ENCODE assay signal across 7 mouse cellular contexts in the genomic region with DNA sequence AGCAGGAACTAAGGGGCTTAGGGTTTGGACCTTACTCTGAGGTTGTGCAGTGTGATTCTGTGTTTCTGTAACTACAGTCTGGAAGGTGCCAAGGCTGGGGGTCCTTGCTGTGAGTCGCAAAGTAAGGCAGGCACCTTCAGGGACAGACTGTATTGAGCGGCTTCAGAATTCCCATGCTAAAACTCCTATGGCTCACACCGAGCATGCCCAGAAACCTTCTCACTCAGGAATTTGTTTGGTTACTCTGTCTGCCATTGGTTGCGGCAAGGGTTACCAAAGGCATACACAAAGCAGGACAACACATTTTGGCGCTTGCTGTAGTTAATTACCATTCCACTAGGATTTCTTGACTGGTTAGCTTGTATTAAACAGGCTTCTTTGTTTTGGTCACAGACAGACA. TPM values are rescaled to one million over a fixed set of nuclear protein-coding genes. Genes with fewer than 3 reads are reported as not detected.
DNase-seq lines count a peak whose midpoint lies in the region; ATAC-seq and TF ChIP-seq lines count a peak whose summit lies in the region.

No protein-coding gene starts in this region.

- H3K9me3 ChIP-seq in forebrain, embryonic 10.5 days, result no peaks in the 10 kb centered on the region
- no peaks in the 10 kb centered on the region for H3K9me3 ChIP-seq in stomach, postnatal 0 days (ENCODE audit: control insufficient read depth, low read length)

- no peak for DNase-seq in thymus, adult 2 months
- no peak for DNase-seq in thymus, postnatal 14 days
- DNase-seq in forebrain, embryonic 10.5 days (ENCODE audit: extremely low spot score, low spot score), result peak; percentile 48
- DNase-seq in liver, result peak; percentile 17
- no peak for DNase-seq in stomach, postnatal 0 days (ENCODE audit: low spot score)
- no peak for DNase-seq in left cerebral cortex, postnatal 25 days (ENCODE audit: low spot score in 2 of 2)
- no peak for DNase-seq in cerebellum, adult 8-10 months

- H3K4me1 ChIP-seq in thymus, adult 2 months (replicated peaks; ENCODE audit: control insufficient read depth, insufficient read depth, low read length), result peaks cover 53% of the 10 kb centered on the region
- peaks cover 71% of the 10 kb centered on the region for H3K4me1 ChIP-seq in forebrain, embryonic 10.5 days
- H3K4me1 ChIP-seq in stomach, postnatal 0 days (replicated peaks; ENCODE audit: control insufficient read depth, insufficient read depth), result peaks cover 16% of the 10 kb centered on the region

- no peak for TF ChIP-seq CTCF in thymus, adult 2 months (IDR thresholded peaks at IDR 0.05; ENCODE audit: borderline replicate concordance, control insufficient read depth, extremely low read depth, insufficient read depth, low read length, poor library complexity)
- TF ChIP-seq CTCF in stomach, postnatal 0 days (IDR thresholded peaks at IDR 0.05; ENCODE audit: low read depth), result 0 out of 2 replicates have a peak, but pooled peaks have one; percentile 9

- H3K27ac ChIP-seq in thymus, adult 2 months (ENCODE audit: control insufficient read depth, insufficient read depth, low read length), result peak overlapping the region; percentile 7; the same call in 1 of the 2 replicates
- H3K27ac ChIP-seq in forebrain, embryonic 10.5 days, result peak overlapping the region; percentile 98
- peak overlapping the region; percentile 84 for H3K27ac ChIP-seq in stomach, postnatal 0 days (replicated peaks)

- no peak for TF ChIP-seq POLR2A in thymus, adult 2 months (IDR thresholded peaks at IDR 0.05; ENCODE audit: control insufficient read depth, extremely low read depth, insufficient read depth, low read length, poor library complexity)

- no peak for ATAC-seq in stomach, postnatal 0 days (ENCODE audit: low FRiP score, low TSS enrichment)

- H3K4me3 ChIP-seq in thymus, adult 2 months (ENCODE audit: control insufficient read depth, insufficient read depth, low read length), result peak overlapping the region; percentile 54
- peak overlapping the region; percentile 80 for H3K4me3 ChIP-seq in forebrain, embryonic 10.5 days
- peak overlapping the region; percentile 52 for H3K4me3 ChIP-seq in stomach, postnatal 0 days (ENCODE audit: low read depth, low read length)

- intact Hi-C loops in left cerebral cortex, postnatal 25 days (cut with DNase I), result loop anchor here (10.0 kb wide), 1 partner anchor 581 kb away; no protein-coding TSS in a partner anchor

- H3K4me2 ChIP-seq in stomach, postnatal 0 days (replicated peaks; ENCODE audit: low read depth), result peak overlapping the region; percentile 79

- WGBS in thymus, adult 2 months, result 72% methylated on average over 5 of the region's 5 CpGs
- WGBS in forebrain, embryonic 10.5 days, result 18% methylated on average over 5 of the region's 5 CpGs
- 4% methylated on average over 5 of the region's 5 CpGs for WGBS in stomach, postnatal 0 days

- H3K9ac ChIP-seq in stomach, postnatal 0 days (ENCODE audit: low read length), result peak overlapping the region; percentile 60

- no peaks in the 10 kb centered on the region for H3K27me3 ChIP-seq in thymus, adult 2 months (ENCODE audit: control insufficient read depth, insufficient read depth, low read length)
- no peaks in the 10 kb centered on the region for H3K27me3 ChIP-seq in forebrain, embryonic 10.5 days (ENCODE audit: poor library complexity, severe bottlenecking)
- H3K27me3 ChIP-seq in stomach, postnatal 0 days (ENCODE audit: control insufficient read depth, insufficient read depth, low read length), result no peaks in the 10 kb centered on the region

- TF ChIP-seq EP300 in stomach, postnatal 0 days (optimal IDR thresholded peaks at IDR 0.05), result no peak

- H3K36me3 ChIP-seq in thymus, adult 2 months (ENCODE audit: control insufficient read depth, insufficient read depth, low read length), result peaks cover 3% of the 10 kb centered on the region; the same call in 1 of the 2 replicates
- peaks cover 32% of the 10 kb centered on the region for H3K36me3 ChIP-seq in forebrain, embryonic 10.5 days (replicated peaks)
- H3K36me3 ChIP-seq in stomach, postnatal 0 days (ENCODE audit: control insufficient read depth, insufficient read depth, low read length), result no peaks in the 10 kb centered on the region

RNA-seq across cellular contexts. Expression of a gene that starts 0.3 kb away (rescaled TPM):
- 130 and 167 TPM in 2 replicates for polyA plus RNA-seq in thymus, adult 2 months (2012; rRNA removed)
- 167 and 178 TPM in 2 replicates for polyA plus RNA-seq in forebrain, embryonic 10.5 days (2016; fragmentation: Nextera tagmentation; extraction: Ambion mirVana)
- 47.1 and 58.0 TPM in 2 replicates for polyA plus RNA-seq in stomach, postnatal 0 days (2015; fragmentation: Nextera tagmentation; extraction: Ambion mirVana)
- total RNA-seq in left cerebral cortex, postnatal 25 days (2021), result under 1 TPM; 0.60 to 0.94 TPM

RNA-seq across cellular contexts. Expression of a gene that starts 0.4 kb away (rescaled TPM):
- polyA plus RNA-seq in thymus, adult 2 months (2012; rRNA removed), result 17.7 and 18.2 TPM in 2 replicates
- 4.0 and 4.8 TPM in 2 replicates for polyA plus RNA-seq in forebrain, embryonic 10.5 days (2016; fragmentation: Nextera tagmentation; extraction: Ambion mirVana)
- 5.7 and 7.7 TPM in 2 replicates for polyA plus RNA-seq in stomach, postnatal 0 days (2015; fragmentation: Nextera tagmentation; extraction: Ambion mirVana)
- total RNA-seq in left cerebral cortex, postnatal 25 days (2021), result 1 to 10 TPM; 4.6 to 6.7 TPM

RNA-seq across cellular contexts. Expression of a gene that starts 16.7 kb away (rescaled TPM):
- polyA plus RNA-seq in thymus, adult 2 months (2012; rRNA removed), result 0.06 TPM in 1 of 2 replicates, not detected in the other
- 0.17 and 0.58 TPM in 2 replicates for polyA plus RNA-seq in forebrain, embryonic 10.5 days (2016; fragmentation: Nextera tagmentation; extraction: Ambion mirVana)
- 0.18 and 0.24 TPM in 2 replicates for polyA plus RNA-seq in stomach, postnatal 0 days (2015; fragmentation: Nextera tagmentation; extraction: Ambion mirVana)
- total RNA-seq in left cerebral cortex, postnatal 25 days (2021), result 1 to 10 TPM; 1.7 to 2.4 TPM

RNA-seq across cellular contexts. Expression of a gene that starts 16.7 kb away (rescaled TPM):
- 286 and 322 TPM in 2 replicates for polyA plus RNA-seq in thymus, adult 2 months (2012; rRNA removed)
- 36.9 and 38.0 TPM in 2 replicates for polyA plus RNA-seq in forebrain, embryonic 10.5 days (2016; fragmentation: Nextera tagmentation; extraction: Ambion mirVana)
- 165 and 183 TPM in 2 replicates for polyA plus RNA-seq in stomach, postnatal 0 days (2015; fragmentation: Nextera tagmentation; extraction: Ambion mirVana)
- total RNA-seq in left cerebral cortex, postnatal 25 days (2021), result 10 to 100 TPM; 11.6 to 14.0 TPM

RNA-seq across cellular contexts. Expression of a gene that starts 22.9 kb away (rescaled TPM):
- polyA plus RNA-seq in thymus, adult 2 months (2012; rRNA removed), result 75.4 and 87.2 TPM in 2 replicates
- polyA plus RNA-seq in forebrain, embryonic 10.5 days (2016; fragmentation: Nextera tagmentation; extraction: Ambion mirVana), result 412 and 424 TPM in 2 replicates
- polyA plus RNA-seq in stomach, postnatal 0 days (2015; fragmentation: Nextera tagmentation; extraction: Ambion mirVana), result 67.0 and 91.7 TPM in 2 replicates
- total RNA-seq in left cerebral cortex, postnatal 25 days (2021), result 1 to 10 TPM in 1 of 2 experiments, under 1 TPM in 1; 0.62 to 1.2 TPM

Comparison
In these comparisons a context has a peak if more than half of its experiments do, and no peak if none do; other contexts are left out.
1. DNase-seq: peak in forebrain, embryonic 10.5 days (single experiment) and liver (single experiment); none in thymus, adult 2 months (single experiment), thymus, postnatal 14 days (single experiment), stomach, postnatal 0 days (single experiment), left cerebral cortex, postnatal 25 days (0 of 2) and cerebellum, adult 8-10 months (single experiment).
2. H3K27ac ChIP-seq: peak in every context shown above with its lines; median percentile 98 in forebrain, embryonic 10.5 days; 84 in stomach, postnatal 0 days; 7 in thymus, adult 2 months.
3. Peak in every context shown above with its lines, with median percentiles within 50 percentile points of each other: H3K4me3 ChIP-seq.